Mouse (Mus musculus) kidney, embryonic 14.5 days (tissue): ENCODE data around the gene Ubtf. TPM values are rescaled to one million over a fixed set of nuclear protein-coding genes. Genes with fewer than 3 reads are reported as not detected.
A peak's percentile ranks its signal among the peaks of the same experiment; 100 is the strongest.

Experiments
- ATAC-seq: fragments of 200-750 bp; cut with Nextera tagmentation; 2 replicates; pipeline ENCODE4 v1.8.0; 2017; ENCODE audit warnings: moderate number of reproducible peaks, mild to moderate bottlenecking, moderate TSS enrichment, moderate library complexity; ENCODE audit not compliant: low FRiP score, low TSS enrichment
- H3K27ac ChIP-seq: fragments of 300-500 bp; sonication (generic); 2 replicates; pipeline ENCODE4 v1.5.1; 2014; ENCODE audit warnings: low read depth, mild to moderate bottlenecking, low read length, moderate library complexity, mixed read lengths
- H3K27me3 ChIP-seq: fragments of 300-500 bp; sonication (generic); 2 replicates; pipeline ENCODE4 v1.6.1; 2014; ENCODE audit warnings: mild to moderate bottlenecking, low read length; ENCODE audit not compliant: control insufficient read depth, insufficient read depth
- H3K36me3 ChIP-seq: fragments of 300-500 bp; sonication (generic); 2 replicates; pipeline ENCODE4 v1.6.1; 2014; ENCODE audit warnings: low read length, mixed read lengths; ENCODE audit not compliant: control insufficient read depth, insufficient read depth
- H3K4me1 ChIP-seq: fragments of 300-500 bp; sonication (generic); 2 replicates; pipeline ENCODE4 v1.6.1; 2014; ENCODE audit warnings: low read length, mixed read lengths; ENCODE audit not compliant: control insufficient read depth, insufficient read depth
- H3K4me2 ChIP-seq: fragments of 300-500 bp; sonication (generic); replicated peaks from 2 replicates; pipeline ENCODE4 v1.6.1; 2014; ENCODE audit warnings: low read depth, mild to moderate bottlenecking, low read length
- H3K4me3 ChIP-seq: fragments of 300-500 bp; sonication (generic); 2 replicates; pipeline ENCODE4 v1.5.1; 2014; ENCODE audit warnings: mild to moderate bottlenecking, low read length
- H3K9ac ChIP-seq: fragments of 300-500 bp; sonication (generic); 2 replicates; pipeline ENCODE4 v1.6.1; 2014; ENCODE audit warnings: low read depth, mild to moderate bottlenecking, low read length, moderate library complexity
- H3K9me3 ChIP-seq: fragments of 300-500 bp; sonication (generic); 2 replicates; pipeline ENCODE4 v1.6.1; 2016; ENCODE audit warnings: low read length; ENCODE audit not compliant: control insufficient read depth
- WGBS: fragments of 180-500 bp; shearing (Covaris S2); extraction: QIAGEN DNeasy Blood & Tissue Kit; methylation state at CpG from one replicate; pipeline ENCODE4 v1.1.7; 2014; 5-methylcytosine and 5-hydroxymethylcytosine counted together
- polyA plus RNA-seq: library from polyadenylated mRNA; unstranded; fragments of >200 nt; fragmentation: Nextera tagmentation; extraction: Ambion mirVana; gene quantifications from 2 replicates; pipeline ENCODE4 v1.2.1, GENCODE M21; 2014

The Ubtf gene
- polyA plus RNA-seq, 1 experiment from 2014 or later = 105 TPM

- no peaks in the 10 kb centered on the region for H3K27me3 ChIP-seq
- under 1% methylated on average over 75 of the region's 125 CpGs for WGBS
- peak; percentile 95 for ATAC-seq
- peak within 1 kb of the TSS; percentile 94 for H3K9ac ChIP-seq
- peaks cover 12% of the 10 kb centered on the region for H3K4me1 ChIP-seq
- no peaks in the 10 kb centered on the region for H3K9me3 ChIP-seq
- H3K36me3 ChIP-seq = peaks cover 26% of the 10 kb centered on the region
- H3K4me3 ChIP-seq = peak within 1 kb of the TSS; percentile 90
- peak within 1 kb of the TSS; percentile 91 for H3K4me2 ChIP-seq
- H3K27ac ChIP-seq = peak within 1 kb of the TSS; percentile 100
These were observed 22.8 kb downstream of the Ubtf start, which contains the start of gene Atxn7l3 for GRCm38 (mm10) chr11:102296491-102297472. Atxn7l3 (minus strand) TSS chr11:102296631.

GRCm38 (mm10) chr11:102295598-102296471 lies 23.7 kb downstream of the Ubtf start:
- peak overlapping the region; percentile 91 for H3K4me2 ChIP-seq
- peak overlapping the region; percentile 94 for H3K9ac ChIP-seq
- peaks cover 12% of the 10 kb centered on the region for H3K4me1 ChIP-seq
- peak; percentile 25 for ATAC-seq
- no peaks in the 10 kb centered on the region for H3K27me3 ChIP-seq
- 1% methylated on average over 40 of the region's 73 CpGs for WGBS
- peaks cover 35% of the 10 kb centered on the region for H3K36me3 ChIP-seq
- H3K9me3 ChIP-seq = no peaks in the 10 kb centered on the region
- H3K4me3 ChIP-seq = peak overlapping the region; percentile 90
- peak overlapping the region; percentile 100 for H3K27ac ChIP-seq

GRCm38 (mm10) chr11:102294887-102295597 lies 24.5 kb downstream of the Ubtf start:
- Histone ChIP-seq H3K4me1 (peaks cover 12% of the 10 kb centered on the region), H3K4me3 (peak overlapping the region; percentile 90), H3K27me3 (no peaks in the 10 kb centered on the region), H3K4me2 (peak overlapping the region; percentile 91), H3K36me3 (peaks cover 39% of the 10 kb centered on the region), H3K27ac (peak overlapping the region; percentile 100), H3K9me3 (no peaks in the 10 kb centered on the region), H3K9ac (peak overlapping the region; percentile 94)
- ATAC-seq = no peak
- 72% methylated on average over 12 of the region's 12 CpGs for whole genome bisulfite sequencing

- Histone ChIP-seq H3K4me1 (peaks cover 12% of the 10 kb centered on the region), H3K27ac (no peak overlapping the region), H3K27me3 (no peaks in the 10 kb centered on the region), H3K9ac (no peak overlapping the region), H3K4me3 (no peak overlapping the region; the same call in 1 of the 2 replicates), H3K36me3 (peaks cover 44% of the 10 kb centered on the region), H3K9me3 (no peaks in the 10 kb centered on the region), H3K4me2 (no peak overlapping the region)
- ATAC-seq = no peak
- 76% methylated on average over 5 of the region's 5 CpGs for WGBS
These were observed 25.1 kb downstream of the Ubtf start for GRCm38 (mm10) chr11:102294416-102294815.

GRCm38 (mm10) chr11:102293971-102294370 lies 25.6 kb downstream of the Ubtf start:
- no peaks in the 10 kb centered on the region for H3K27me3 ChIP-seq
- 92% methylated on average over 13 of the region's 13 CpGs for WGBS
- peaks cover 12% of the 10 kb centered on the region for H3K4me1 ChIP-seq
- no peak overlapping the region for H3K4me2 ChIP-seq
- H3K4me3 ChIP-seq = no peak overlapping the region
- no peaks in the 10 kb centered on the region for H3K9me3 ChIP-seq
- peaks cover 48% of the 10 kb centered on the region for H3K36me3 ChIP-seq
- ATAC-seq = no peak
- no peak overlapping the region for H3K27ac ChIP-seq
- no peak overlapping the region for H3K9ac ChIP-seq

GRCm38 (mm10) chr11:102291051-102291535 lies 28.4 kb downstream of the Ubtf start:
- no peak overlapping the region for H3K4me3 ChIP-seq
- WGBS = 84% methylated on average over 11 of the region's 11 CpGs
- peaks cover 6% of the 10 kb centered on the region; the same call in 1 of the 2 replicates for H3K4me1 ChIP-seq
- no peak for ATAC-seq
- H3K27ac ChIP-seq = no peak overlapping the region
- no peaks in the 10 kb centered on the region for H3K27me3 ChIP-seq
- H3K9me3 ChIP-seq = no peaks in the 10 kb centered on the region
- H3K4me2 ChIP-seq = no peak overlapping the region
- no peak overlapping the region for H3K9ac ChIP-seq
- H3K36me3 ChIP-seq = peaks cover 67% of the 10 kb centered on the region

GRCm38 (mm10) chr11:102290141-102290540 lies 29.4 kb downstream of the Ubtf start:
- Histone ChIP-seq H3K4me3 (no peak overlapping the region), H3K36me3 (peaks cover 67% of the 10 kb centered on the region), H3K9me3 (no peaks in the 10 kb centered on the region), H3K27ac (no peak overlapping the region), H3K9ac (no peak overlapping the region), H3K4me2 (no peak overlapping the region), H3K27me3 (no peaks in the 10 kb centered on the region), H3K4me1 (peaks cover 12% of the 10 kb centered on the region; the same call in 1 of the 2 replicates)
- no peak for ATAC-seq
- 87% methylated on average over 4 of the region's 4 CpGs for WGBS

GRCm38 (mm10) chr11:102289511-102290100 lies 29.9 kb downstream of the Ubtf start:
- H3K4me2 ChIP-seq = no peak overlapping the region
- no peak overlapping the region for H3K27ac ChIP-seq
- H3K4me1 ChIP-seq = peaks cover 6% of the 10 kb centered on the region; the same call in 1 of the 2 replicates
- H3K9ac ChIP-seq = no peak overlapping the region
- WGBS = 50% methylated on average over 6 of the region's 6 CpGs
- no peak for ATAC-seq
- peaks cover 67% of the 10 kb centered on the region for H3K36me3 ChIP-seq
- no peaks in the 10 kb centered on the region for H3K27me3 ChIP-seq
- H3K9me3 ChIP-seq = no peaks in the 10 kb centered on the region
- no peak overlapping the region for H3K4me3 ChIP-seq
